Mouse (Mus musculus): Measurements from ENCODE around the gene Mad2l1bp. TPM values are rescaled to one million over a fixed set of nuclear protein-coding genes. Genes with fewer than 3 reads are reported as not detected.

Gene Mad2l1bp
- polyA plus RNA-seq, 1 experiment: 1.4 TPM

DNA sequence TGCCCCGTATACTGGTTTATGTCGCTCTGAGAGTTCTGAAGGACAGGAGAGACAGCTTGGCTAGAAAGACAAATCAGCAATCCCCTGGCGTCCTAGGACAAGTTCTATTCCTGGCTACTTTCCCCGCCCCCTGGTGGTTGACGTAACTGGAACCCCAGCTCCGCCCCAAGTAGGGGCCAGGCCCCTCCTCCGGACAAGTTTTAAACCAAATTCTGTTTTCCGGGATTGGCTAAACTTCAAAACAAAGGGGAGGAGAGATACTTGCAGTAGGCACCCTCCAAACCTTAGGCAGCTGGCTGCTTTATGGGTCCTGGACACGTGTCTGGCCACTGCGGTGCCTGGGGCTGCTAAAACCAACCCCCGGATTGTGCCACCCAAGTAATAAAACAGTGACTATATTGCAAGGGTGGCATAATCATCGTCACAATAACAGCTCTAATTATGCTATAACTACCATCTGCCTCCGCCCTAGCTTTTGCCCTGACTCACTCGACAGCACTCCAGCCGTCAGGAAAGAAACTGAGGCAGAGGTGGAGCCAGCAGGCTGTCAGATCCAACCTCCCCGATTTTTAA, 6.8 kb upstream of the Mad2l1bp start:
- no peaks in the 10 kb centered on the region for H3K27me3 ChIP-seq (ENCODE audit: control insufficient read depth)
- peak overlapping the region; percentile 80 for H3K4me3 ChIP-seq (replicated peaks)
- H3K36me3 ChIP-seq (ENCODE audit: control insufficient read depth): peaks cover 58% of the 10 kb centered on the region
- no peak for TF ChIP-seq GATA1 (IDR thresholded peaks at IDR 0.05; ENCODE audit: low read length)
- no peak for TF ChIP-seq TAL1 (IDR thresholded peaks at IDR 0.05; ENCODE audit: low read length)
- H3K9me3 ChIP-seq (ENCODE audit: control insufficient read depth, low read length): peaks cover 7% of the 10 kb centered on the region
- H3K4me1 ChIP-seq (ENCODE audit: control insufficient read depth): peaks cover 80% of the 10 kb centered on the region

DNA sequence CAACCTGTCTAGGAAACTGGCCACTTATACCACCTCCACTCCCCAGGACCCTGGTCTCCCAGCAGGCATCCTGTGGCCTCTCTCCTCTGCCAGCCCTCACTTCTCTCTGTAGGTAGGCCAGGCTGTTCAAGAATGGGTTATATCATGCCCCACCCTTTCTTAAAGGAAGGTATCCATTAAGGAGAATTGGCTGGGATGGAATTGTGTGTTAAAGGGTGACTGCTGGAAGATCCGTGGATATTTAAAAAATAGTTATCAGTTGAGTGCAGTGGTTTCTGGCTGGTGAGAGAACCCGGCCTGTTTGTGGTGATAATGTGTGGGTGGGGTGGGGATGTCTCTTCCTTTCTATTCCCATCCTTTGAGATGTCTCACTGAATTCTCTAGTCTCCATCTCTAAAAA, 5.9 kb upstream of the Mad2l1bp start:
- Histone ChIP-seq H3K27me3 (ENCODE audit: control insufficient read depth) (no peaks in the 10 kb centered on the region), H3K36me3 (ENCODE audit: control insufficient read depth) (peaks cover 48% of the 10 kb centered on the region), H3K4me3 (replicated peaks) (peak overlapping the region; percentile 80), H3K4me1 (ENCODE audit: control insufficient read depth) (peaks cover 79% of the 10 kb centered on the region), H3K9me3 (ENCODE audit: control insufficient read depth, low read length) (peaks cover 7% of the 10 kb centered on the region)
- TF ChIP-seq TAL1 (IDR thresholded peaks at IDR 0.05; ENCODE audit: low read length) (peak; percentile 90), GATA1 (IDR thresholded peaks at IDR 0.05; ENCODE audit: low read length) (peak; percentile 79)

DNA sequence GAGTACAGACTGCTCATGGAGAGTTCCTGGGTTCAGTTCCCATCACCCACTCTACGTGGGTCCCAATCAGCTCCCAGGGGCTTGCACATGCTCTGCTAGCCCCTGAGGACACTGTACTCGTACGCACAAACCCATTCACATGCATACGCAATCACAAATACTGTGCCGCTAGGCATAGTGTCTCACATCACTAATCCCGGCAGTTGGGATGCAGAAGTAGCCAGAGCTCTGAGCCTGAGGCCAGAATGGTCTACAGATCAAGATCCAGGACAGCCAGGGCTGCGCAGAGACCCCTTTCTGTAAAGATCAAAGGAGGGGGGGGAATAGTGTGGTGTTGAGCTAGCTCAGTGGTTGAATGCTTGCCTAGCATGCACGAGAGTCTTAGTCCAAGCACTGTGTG, 3.8 kb upstream of the Mad2l1bp start:
- peak overlapping the region; percentile 56 for H3K4me3 ChIP-seq (replicated peaks)
- peaks cover 7% of the 10 kb centered on the region for H3K9me3 ChIP-seq (ENCODE audit: control insufficient read depth, low read length)
- H3K4me1 ChIP-seq (ENCODE audit: control insufficient read depth): peaks cover 82% of the 10 kb centered on the region
- TF ChIP-seq GATA1 (IDR thresholded peaks at IDR 0.05; ENCODE audit: low read length) (no peak), TAL1 (IDR thresholded peaks at IDR 0.05; ENCODE audit: low read length) (no peak)
- H3K27me3 ChIP-seq (ENCODE audit: control insufficient read depth): no peaks in the 10 kb centered on the region
- H3K36me3 ChIP-seq (ENCODE audit: control insufficient read depth): peaks cover 33% of the 10 kb centered on the region

DNA sequence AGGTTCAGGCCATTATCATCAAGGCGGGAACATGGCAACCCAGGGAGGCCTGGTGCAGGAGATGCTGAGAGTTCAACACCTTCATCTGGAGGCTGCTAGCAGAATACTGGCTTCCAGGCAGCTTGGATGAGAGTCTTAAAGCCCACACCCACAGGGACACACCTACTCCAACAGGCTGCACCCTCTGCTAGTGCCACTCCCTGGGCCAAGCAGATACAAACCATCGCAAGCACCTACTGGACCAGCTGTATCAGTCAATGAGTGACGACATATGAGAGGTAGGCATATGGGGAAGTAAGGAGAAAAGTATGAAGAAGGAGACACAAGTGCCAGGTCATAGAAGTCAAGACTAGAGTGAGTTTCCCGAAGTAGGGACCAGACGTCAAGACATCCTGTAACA, 3.3 kb upstream of the Mad2l1bp start:
- H3K9me3 ChIP-seq (ENCODE audit: control insufficient read depth, low read length): peaks cover 7% of the 10 kb centered on the region
- H3K36me3 ChIP-seq (ENCODE audit: control insufficient read depth): peaks cover 33% of the 10 kb centered on the region
- TF ChIP-seq TAL1 (IDR thresholded peaks at IDR 0.05; ENCODE audit: low read length) (no peak; the same call in 2 of the 3 replicates), GATA1 (IDR thresholded peaks at IDR 0.05; ENCODE audit: low read length) (no peak)
- peaks cover 81% of the 10 kb centered on the region for H3K4me1 ChIP-seq (ENCODE audit: control insufficient read depth)
- H3K4me3 ChIP-seq (replicated peaks): peak overlapping the region; percentile 56
- H3K27me3 ChIP-seq (ENCODE audit: control insufficient read depth): no peaks in the 10 kb centered on the region

DNA sequence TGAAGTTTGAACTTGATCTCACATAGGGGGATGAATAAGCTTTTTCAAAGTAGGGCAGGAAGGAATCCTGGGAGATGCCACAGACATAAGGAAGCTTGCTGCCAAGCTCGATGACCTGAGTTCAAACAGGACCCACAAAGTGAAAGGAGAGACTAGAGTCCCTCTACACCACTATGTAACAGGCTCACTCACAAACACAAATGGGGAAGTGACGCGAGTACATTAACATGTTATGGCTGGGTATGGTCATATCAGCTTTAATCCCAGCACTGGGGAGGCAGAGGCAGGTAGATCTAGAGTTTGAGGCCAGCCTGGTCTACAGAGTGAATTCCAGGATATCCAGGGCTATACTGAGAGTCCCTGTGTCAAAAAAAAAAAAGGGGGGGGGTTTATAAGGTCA, 983 bp upstream of the Mad2l1bp start:
- peaks cover 75% of the 10 kb centered on the region for H3K4me1 ChIP-seq (ENCODE audit: control insufficient read depth)
- H3K9me3 ChIP-seq (ENCODE audit: control insufficient read depth, low read length): peaks cover 7% of the 10 kb centered on the region
- no peak overlapping the region for H3K4me3 ChIP-seq (replicated peaks)
- TF ChIP-seq GATA1 (IDR thresholded peaks at IDR 0.05; ENCODE audit: low read length): no peak
- TF ChIP-seq TAL1 (IDR thresholded peaks at IDR 0.05; ENCODE audit: low read length): no peak
- peaks cover 42% of the 10 kb centered on the region for H3K36me3 ChIP-seq (ENCODE audit: control insufficient read depth)
- no peaks in the 10 kb centered on the region for H3K27me3 ChIP-seq (ENCODE audit: control insufficient read depth)

DNA sequence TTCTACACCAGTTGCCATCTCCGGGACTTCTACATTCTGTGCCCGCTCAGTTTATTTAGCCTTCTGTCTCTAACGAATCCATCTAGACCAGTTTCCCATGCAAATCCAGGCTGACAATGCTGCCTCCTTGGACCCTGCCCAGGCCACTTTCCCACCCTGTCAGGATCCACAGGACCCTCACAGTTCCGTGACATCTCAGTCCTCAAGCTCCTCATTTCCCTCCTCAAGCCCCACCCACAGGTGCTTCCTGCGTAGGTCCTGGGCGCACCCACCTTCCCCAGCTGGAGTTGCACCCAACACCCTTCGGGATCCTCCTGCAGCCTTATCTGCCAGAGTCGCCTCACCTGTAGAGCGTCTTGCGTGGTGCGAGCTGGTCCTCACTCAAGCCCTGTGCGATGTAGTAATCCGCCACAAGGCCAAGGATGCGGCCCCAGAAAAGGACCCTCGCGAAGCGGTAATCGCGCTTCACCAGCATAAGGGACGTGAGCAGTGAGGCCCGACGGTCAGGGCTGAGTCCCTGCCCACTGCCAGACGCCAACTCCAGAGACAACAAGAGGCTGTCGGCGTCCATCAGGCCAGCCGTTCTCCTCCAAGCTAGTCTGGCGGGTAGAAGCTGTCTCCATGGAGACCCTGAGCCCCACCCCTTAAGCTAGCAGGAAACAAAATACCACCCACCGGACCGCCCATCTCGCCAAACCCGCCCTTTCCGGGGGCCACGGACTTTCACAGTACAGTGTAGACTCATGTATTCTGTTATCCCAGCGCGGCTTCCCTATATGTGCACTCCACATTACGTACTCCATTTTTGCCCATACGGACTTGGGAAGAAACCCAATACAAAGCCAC, 9.6 kb downstream of the Mad2l1bp start, which contains the start of gene Rsph9:
Gene Rsph9 (minus strand): TSS at position 639 of the 846 bp plus-strand sequence.
- no peaks in the 10 kb centered on the region for H3K9me3 ChIP-seq (ENCODE audit: control insufficient read depth, low read length)
- peaks cover 49% of the 10 kb centered on the region for H3K36me3 ChIP-seq (ENCODE audit: control insufficient read depth)
- peaks cover 47% of the 10 kb centered on the region for H3K4me1 ChIP-seq (ENCODE audit: control insufficient read depth)
- TF ChIP-seq TAL1 (IDR thresholded peaks at IDR 0.05; ENCODE audit: low read length) (no peak), GATA1 (IDR thresholded peaks at IDR 0.05; ENCODE audit: low read length) (no peak)
- peak within 1 kb of the TSS; percentile 64 for H3K4me3 ChIP-seq (replicated peaks)
- H3K27me3 ChIP-seq (ENCODE audit: control insufficient read depth): peaks cover 7% of the 10 kb centered on the region

DNA sequence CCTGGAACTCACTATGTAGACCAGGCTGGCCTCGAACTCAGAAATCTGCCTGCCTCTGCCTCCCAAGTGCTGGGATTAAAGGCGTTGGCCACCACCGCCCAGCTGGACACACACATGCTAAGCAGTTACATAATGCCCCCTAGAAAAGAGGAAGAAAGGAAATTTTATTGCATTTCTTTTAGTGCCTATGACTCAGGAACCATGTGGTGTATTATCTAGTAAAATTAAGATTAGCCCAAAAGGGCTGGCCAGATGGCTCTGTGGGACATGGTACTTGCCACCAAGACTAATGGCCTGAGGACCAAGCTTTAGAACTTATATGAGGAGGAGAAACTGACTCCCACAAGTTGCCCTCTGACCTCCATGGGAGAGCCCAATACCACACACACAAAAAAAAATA, 13.5 kb downstream of the Mad2l1bp start:
- Histone ChIP-seq H3K27me3 (ENCODE audit: control insufficient read depth) (peaks cover 13% of the 10 kb centered on the region), H3K4me1 (ENCODE audit: control insufficient read depth) (peaks cover 29% of the 10 kb centered on the region), H3K4me3 (replicated peaks) (no peak overlapping the region), H3K36me3 (ENCODE audit: control insufficient read depth) (peaks cover 9% of the 10 kb centered on the region), H3K9me3 (ENCODE audit: control insufficient read depth, low read length) (no peaks in the 10 kb centered on the region)
- no peak for TF ChIP-seq GATA1 (IDR thresholded peaks at IDR 0.05; ENCODE audit: low read length)

DNA sequence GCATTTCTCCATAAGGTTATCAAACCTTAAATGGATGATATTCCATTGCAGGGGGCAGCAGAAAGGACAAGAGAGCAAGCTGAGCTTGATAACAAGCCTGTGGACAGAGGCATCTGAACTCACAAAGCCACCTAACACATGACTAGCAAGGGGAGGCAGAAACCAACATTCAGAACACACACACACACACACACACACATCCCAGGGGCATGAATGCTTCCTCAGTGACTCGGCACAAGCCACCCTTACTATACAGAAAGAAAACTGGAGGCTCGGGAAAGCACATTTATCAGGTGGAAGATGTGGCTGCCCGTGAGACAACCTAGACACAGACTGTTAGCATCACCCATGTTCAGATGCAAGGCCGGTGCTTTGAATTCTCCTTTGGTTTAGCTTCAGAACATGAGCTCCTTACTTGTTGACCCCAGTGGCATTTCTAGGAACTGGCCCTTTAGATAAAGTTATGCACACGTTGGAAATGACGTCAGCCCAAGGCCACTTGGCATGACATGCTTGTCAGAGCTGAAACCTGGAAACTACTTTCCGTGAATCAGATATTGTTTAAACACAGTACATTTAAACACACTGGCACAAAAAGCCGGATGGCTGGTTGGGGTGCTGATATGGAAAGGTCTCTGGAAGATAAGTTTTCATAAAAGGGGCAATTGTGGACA, 14.7 kb downstream of the Mad2l1bp start:
- no peak for TF ChIP-seq TAL1 (IDR thresholded peaks at IDR 0.05; ENCODE audit: low read length)
- TF ChIP-seq GATA1 (IDR thresholded peaks at IDR 0.05; ENCODE audit: low read length): no peak
- no peak overlapping the region for H3K4me3 ChIP-seq (replicated peaks)
- H3K4me1 ChIP-seq (ENCODE audit: control insufficient read depth): peaks cover 17% of the 10 kb centered on the region
- no peaks in the 10 kb centered on the region for H3K9me3 ChIP-seq (ENCODE audit: control insufficient read depth, low read length)
- peaks cover 1% of the 10 kb centered on the region; the same call in 1 of the 2 replicates for H3K36me3 ChIP-seq (ENCODE audit: control insufficient read depth)
- H3K27me3 ChIP-seq (ENCODE audit: control insufficient read depth): peaks cover 10% of the 10 kb centered on the region

DNA sequence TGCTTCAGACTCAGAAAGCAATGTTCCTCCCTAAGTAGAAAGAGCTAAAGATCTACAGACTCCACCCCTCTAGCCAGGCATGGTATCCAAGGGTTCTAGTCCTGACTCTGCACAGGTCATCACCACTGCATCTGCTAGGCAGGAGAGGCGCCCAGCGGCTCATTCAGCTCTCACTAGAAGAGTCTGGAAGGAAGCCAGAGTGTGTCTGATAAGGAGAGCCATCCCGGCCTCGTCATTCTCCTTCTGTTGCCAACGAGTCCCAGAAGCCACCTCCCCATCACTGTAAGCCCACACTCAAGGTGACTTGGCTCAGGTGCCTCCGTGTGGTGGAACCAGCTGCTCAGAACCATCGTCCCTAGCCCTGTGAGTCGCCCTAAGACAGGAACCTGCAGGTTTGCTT, 20.5 kb downstream of the Mad2l1bp start:
- TF ChIP-seq GATA1 (IDR thresholded peaks at IDR 0.05; ENCODE audit: low read length) (no peak), TAL1 (IDR thresholded peaks at IDR 0.05; ENCODE audit: low read length) (no peak)
- Histone ChIP-seq H3K9me3 (ENCODE audit: control insufficient read depth, low read length) (no peaks in the 10 kb centered on the region), H3K4me1 (ENCODE audit: control insufficient read depth) (peaks cover 11% of the 10 kb centered on the region), H3K4me3 (replicated peaks) (no peak overlapping the region), H3K27me3 (ENCODE audit: control insufficient read depth) (peaks cover 6% of the 10 kb centered on the region), H3K36me3 (ENCODE audit: control insufficient read depth) (peaks cover 24% of the 10 kb centered on the region)
